Mouse (Mus musculus): Measurements from ENCODE around the gene Sart3.

GRCm38 (mm10) chr5:113734376-113734775, 37.9 kb downstream of the Sart3 start:
- no peak for TF ChIP-seq CTCF (IDR thresholded peaks at IDR 0.05; ENCODE audit: low read depth)
- no peak for TF ChIP-seq EP300 (IDR thresholded peaks at IDR 0.05; ENCODE audit: low read depth)

Measured in liver, embryonic 14.5 days (tissue).